Mouse (Mus musculus): ENCODE results near the gene Slc30a6.

Slc30a6 gene

DNA sequence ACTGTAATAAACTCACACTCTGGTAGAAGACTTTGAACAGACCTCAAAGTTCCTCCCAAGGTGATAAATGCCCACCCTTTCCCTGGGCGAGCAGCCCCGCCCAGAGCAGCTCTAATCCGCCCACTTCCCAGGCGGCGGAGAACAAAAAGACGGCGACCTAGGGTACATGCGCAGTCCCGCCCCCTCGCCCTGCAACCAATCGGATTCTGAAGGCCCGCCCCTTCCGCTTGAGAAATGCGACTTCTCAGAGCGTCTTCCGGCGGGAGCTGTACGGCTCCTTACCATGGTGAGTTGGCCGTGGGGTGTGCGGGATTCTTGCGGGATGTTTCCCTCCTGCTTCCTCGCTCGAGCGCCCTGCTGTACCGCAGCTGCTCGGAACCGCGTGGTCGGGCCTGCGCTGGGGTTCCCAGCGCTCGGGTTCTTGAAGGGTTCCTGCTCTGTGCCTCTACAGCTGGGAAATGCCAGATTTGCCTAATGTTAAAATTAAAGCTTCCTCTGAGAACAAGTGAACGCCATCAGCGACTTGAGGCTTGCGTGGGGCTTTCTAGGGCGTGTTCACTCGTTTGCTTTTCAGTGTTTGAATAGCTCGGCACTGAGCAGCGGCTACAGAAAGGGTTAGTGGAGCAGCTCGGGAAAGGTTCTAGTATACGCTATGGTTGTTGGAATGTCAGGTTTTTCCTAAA, at the start of gene Slc30a6:
Gene Slc30a6 (plus strand): TSS at position 226 of the 683 bp plus-strand sequence.
- peak; percentile 89 for DNase-seq (ENCODE audit: low spot score)

GRCm38 (mm10) chr17:74363592-74363991, 31.8 kb upstream of the Slc30a6 start:
- DNase-seq (ENCODE audit: low spot score): no peak

GRCm38 (mm10) chr17:74376916-74377315, 18.5 kb upstream of the Slc30a6 start:
- no peak for DNase-seq (ENCODE audit: low spot score)

GRCm38 (mm10) chr17:74386657-74387056, 8.8 kb upstream of the Slc30a6 start:
- DNase-seq (ENCODE audit: low spot score): no peak

DNA sequence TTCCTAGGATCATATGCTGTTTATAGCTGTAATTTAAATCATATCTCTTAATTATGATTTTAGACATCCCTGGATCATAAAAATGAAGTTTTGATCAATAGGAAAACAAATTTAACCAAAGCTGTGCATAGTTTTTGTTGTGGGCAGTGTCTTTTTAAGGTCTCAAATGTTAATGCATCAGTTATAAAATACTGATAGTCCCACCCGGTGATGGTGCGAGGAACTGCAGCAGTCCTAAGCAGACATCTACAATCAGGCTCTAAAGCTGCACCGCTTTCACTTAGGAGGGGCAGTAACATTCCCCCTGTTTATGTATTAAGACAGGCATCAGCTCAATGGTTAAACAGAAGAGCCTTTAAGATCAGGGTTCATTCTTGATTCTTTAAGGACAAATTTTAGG, 5.6 kb upstream of the Slc30a6 start:
- DNase-seq (ENCODE audit: low spot score): no peak

DNA sequence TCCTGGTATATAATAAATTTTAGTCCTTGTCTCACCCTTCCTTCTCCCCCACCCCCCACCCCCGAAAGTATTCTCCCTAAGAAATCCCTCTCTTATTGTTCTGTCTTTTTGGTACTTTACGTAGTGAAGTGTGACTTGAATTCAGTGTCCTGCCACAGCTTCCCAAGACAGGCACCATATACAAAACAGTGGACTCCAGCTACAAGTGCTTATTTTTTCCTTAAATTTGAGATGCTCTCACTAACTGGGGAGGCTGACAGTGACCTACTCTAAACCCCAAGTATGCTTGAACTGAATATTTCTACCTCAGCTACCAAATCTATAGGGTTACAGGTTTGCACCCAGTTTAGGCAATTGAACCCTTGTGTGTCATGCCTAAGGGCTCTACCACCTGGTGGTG, 1.0 kb upstream of the Slc30a6 start:
- DNase-seq (ENCODE audit: low spot score): no peak

GRCm38 (mm10) chr17:74394855-74395254, 553 bp upstream of the Slc30a6 start:
- no peak for DNase-seq (ENCODE audit: low spot score)

DNA sequence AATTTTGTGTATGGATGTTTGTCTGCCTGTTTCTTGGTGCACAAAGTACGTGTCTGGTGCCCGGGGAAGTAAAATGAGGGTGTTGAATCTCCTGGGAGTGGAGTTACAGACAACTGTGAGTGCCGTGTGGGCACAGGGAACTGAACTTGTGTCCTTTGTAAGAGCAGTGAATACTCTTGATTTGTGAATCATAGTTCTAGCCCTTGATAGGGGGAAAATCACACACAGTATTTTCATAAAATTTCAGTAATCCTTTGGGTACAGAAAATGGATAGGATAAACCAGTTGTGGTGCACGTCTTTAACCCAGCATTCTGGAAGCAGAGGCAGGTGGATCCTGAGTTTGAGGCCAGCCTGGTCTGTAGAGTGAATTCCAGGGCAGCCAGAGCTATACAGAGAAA, 1.4 kb downstream of the Slc30a6 start:
- DNase-seq (ENCODE audit: low spot score): no peak

DNA sequence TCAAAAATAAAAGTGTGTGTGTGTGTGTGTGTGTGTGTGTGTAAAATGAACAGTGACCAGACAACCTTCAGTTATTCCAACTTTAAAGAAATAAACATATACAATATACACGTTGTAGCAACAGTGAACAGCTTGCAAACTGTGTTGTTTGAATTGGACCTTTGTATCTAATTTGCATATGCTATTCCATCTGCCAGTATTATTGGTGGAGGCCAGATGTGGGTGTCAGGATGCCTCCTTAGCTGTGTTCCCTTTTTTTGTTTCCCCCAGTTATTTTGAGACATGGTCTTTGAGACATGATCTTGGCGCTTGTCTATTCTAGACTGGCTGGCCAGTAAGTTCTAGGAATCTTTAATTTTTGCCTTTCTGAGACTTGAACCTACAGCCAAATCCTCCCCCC, 1.8 kb downstream of the Slc30a6 start:
- no peak for DNase-seq (ENCODE audit: low spot score)

- DNase-seq (ENCODE audit: low spot score): no peak
Observed at GRCm38 (mm10) chr17:74402486-74403222, 7.2 kb downstream of the Slc30a6 start.

DNA sequence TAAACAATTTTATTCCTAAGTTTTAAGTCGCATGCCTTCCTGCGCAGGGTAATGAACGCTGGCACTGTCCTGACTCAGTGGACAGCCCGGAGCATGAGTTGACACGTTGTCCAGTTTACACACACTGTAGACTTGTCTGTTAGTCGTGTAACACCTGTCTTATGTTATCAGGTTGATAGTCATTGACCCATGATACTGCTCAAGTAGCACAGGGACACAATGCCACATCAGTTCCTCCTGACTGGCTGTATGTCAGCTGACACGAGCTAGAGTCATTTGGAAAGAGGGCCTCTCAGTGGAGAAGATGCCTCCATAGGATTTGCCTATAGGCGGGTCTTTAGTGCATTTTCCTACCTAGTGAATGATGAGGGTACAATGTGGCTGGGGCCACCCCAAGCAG, 11.1 kb downstream of the Slc30a6 start:
- no peak for DNase-seq (ENCODE audit: low spot score)

- DNase-seq (ENCODE audit: low spot score): no peak
Observed at GRCm38 (mm10) chr17:74409722-74410121, 14.3 kb downstream of the Slc30a6 start.

GRCm38 (mm10) chr17:74413324-74413723, 17.9 kb downstream of the Slc30a6 start:
- DNase-seq (ENCODE audit: low spot score): no peak

- no peak for DNase-seq (ENCODE audit: low spot score)
Observed at GRCm38 (mm10) chr17:74414671-74415070, 19.3 kb downstream of the Slc30a6 start.

DNA sequence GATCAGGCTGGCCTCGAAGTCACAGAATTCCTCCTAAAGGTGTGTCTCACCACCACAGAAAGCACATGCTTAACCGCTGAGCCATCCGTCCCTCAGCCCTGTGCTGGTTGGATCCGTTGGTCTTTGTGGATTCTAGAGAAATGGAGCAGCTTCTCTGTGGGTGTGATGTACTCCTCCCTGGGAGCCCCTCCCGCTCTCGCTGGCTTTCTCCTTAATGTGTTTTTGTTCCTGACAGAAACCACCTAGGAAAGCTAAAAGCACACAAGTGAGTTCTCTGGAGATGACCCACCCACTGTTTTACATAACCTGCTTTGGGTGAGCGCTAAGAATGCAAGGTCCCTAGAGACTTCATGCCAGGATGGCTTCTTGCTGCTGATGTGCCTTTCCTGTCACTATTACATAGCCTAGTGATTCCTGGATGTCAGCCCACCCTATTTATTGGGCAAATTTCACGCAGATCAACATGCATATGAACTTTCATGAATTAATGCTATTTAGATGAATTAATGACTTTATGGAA, 21.5 kb downstream of the Slc30a6 start:
- no peak for DNase-seq (ENCODE audit: low spot score)

DNA sequence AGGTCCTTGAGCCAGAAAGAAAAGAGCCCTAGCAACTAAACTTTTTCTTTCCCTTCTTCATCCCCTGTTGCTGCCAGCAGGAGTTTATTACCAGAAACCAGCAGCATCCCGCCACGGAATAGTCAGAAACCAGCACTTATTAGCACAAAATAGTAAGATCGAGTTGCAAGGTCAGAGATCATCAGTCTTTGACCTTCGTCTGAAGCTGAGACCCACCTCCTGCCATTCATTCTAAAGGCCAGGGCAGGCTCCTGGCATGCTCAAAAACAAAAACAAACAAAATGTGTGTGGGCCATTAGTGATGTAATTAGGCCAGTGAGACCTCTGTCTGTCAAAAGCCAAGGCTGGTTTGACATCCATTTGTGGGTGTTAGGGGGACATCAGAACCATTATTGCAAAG, 22.8 kb downstream of the Slc30a6 start:
- DNase-seq (ENCODE audit: low spot score): no peak

- DNase-seq (ENCODE audit: low spot score): no peak
Observed at GRCm38 (mm10) chr17:74420656-74421055, 25.2 kb downstream of the Slc30a6 start.

DNA sequence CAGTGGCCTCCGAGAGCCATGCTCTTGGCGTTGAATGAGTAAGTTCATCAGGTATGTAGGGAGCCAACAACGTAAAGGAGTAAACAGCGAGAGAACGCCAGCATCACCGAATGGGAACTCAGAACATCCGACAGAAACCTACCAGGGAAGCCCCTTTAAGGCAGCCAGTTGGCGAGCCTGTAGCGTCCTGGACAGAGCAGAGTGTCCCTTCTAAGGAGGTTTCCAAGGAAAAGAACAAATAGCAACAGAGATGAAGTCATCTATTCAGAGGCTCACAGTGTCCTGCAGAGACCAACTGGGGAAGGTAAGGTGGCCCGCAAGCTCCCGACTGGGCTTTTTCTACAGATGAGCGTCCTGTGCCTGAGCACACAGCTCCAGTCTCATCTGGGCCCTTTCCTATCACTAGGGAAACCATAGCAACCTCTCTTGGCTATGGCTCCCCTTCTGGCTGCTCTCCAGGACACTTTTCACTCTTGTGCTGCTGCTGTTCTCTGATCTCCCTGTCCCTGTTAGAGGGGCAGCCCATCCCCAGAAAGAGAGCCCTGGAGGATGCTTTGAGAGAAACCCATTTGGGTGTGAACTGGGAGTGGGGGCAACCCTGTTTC, 29.1 kb downstream of the Slc30a6 start:
- DNase-seq (ENCODE audit: low spot score): no peak

GRCm38 (mm10) chr17:74430074-74430473, 34.7 kb downstream of the Slc30a6 start:
- no peak for DNase-seq (ENCODE audit: low spot score)

- DNase-seq (ENCODE audit: low spot score): no peak
Observed at GRCm38 (mm10) chr17:74431481-74431880, 36.1 kb downstream of the Slc30a6 start.

GRCm38 (mm10) chr17:74432631-74433030, 37.2 kb downstream of the Slc30a6 start:
- no peak for DNase-seq (ENCODE audit: low spot score)

GRCm38 (mm10) chr17:74437762-74438161, 42.4 kb downstream of the Slc30a6 start:
- no peak for DNase-seq (ENCODE audit: low spot score)

DNA sequence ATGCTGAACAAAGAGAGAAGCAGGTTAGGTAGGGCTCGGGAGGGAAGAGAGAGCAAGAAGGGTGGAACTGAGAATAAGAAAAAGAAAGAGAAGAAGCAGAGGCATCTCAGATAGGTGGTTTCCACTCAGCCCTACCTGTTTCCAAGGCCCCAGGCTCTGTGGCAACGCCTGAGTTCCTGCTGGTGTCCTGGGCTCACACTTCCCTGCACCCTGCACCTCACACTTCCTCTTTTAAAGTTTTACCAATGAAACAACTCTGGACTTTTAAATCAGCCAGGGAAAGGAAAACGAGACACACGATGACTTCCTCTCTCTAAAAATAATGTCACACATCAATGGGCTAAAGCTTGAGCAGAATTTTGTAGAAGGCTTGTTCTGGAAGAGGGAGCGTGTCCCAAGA, 45.1 kb downstream of the Slc30a6 start:
- DNase-seq (ENCODE audit: low spot score): no peak

Measured in layer of hippocampus, adult 9-10 months (tissue).